Mouse (Mus musculus) intestine, embryonic 14.5 days (tissue): ENCODE data around the gene Syce3. TPM values are rescaled to one million over a fixed set of nuclear protein-coding genes. Genes with fewer than 3 reads are reported as not detected.

ENCODE experiments used
- ATAC-seq: fragments of 200-750 bp; cut with Nextera tagmentation; replicated peaks from 2 replicates; pipeline ENCODE4 v1.8.0; 2017; ENCODE audit warnings: low read depth, moderate number of reproducible peaks, moderate TSS enrichment, moderate library complexity; ENCODE audit not compliant: low FRiP score, low TSS enrichment
- DNase-seq: peaks from one replicate; pipeline ENCODE4 v3.0.0-alpha.2; 2018; ENCODE audit warnings: low spot score
- H3K27ac ChIP-seq: fragments of 300-500 bp; sonication (generic); 2 replicates; pipeline ENCODE4 v1.5.1; 2014; ENCODE audit warnings: low read depth, mild to moderate bottlenecking, control low read depth
- H3K27me3 ChIP-seq: fragments of 300-500 bp; sonication (generic); replicated peaks from 2 replicates; pipeline ENCODE4 v1.6.1; 2014; ENCODE audit warnings: low read length, control low read depth; ENCODE audit not compliant: control insufficient read depth, insufficient read depth
- H3K36me3 ChIP-seq: fragments of 300-500 bp; sonication (generic); 2 replicates; pipeline ENCODE4 v1.6.1; 2014; ENCODE audit warnings: low read length, control low read depth; ENCODE audit not compliant: control insufficient read depth, insufficient read depth
- H3K4me1 ChIP-seq: fragments of 300-500 bp; sonication (generic); replicated peaks from 2 replicates; pipeline ENCODE4 v1.6.1; 2014; ENCODE audit warnings: low read length, control low read depth, mixed read lengths; ENCODE audit not compliant: control insufficient read depth, insufficient read depth
- H3K4me2 ChIP-seq: fragments of 300-500 bp; sonication (generic); 2 replicates; pipeline ENCODE4 v1.6.1; 2014; ENCODE audit warnings: low read length
- H3K4me3 ChIP-seq: fragments of 300-500 bp; sonication (generic); 2 replicates; pipeline ENCODE4 v1.5.1; 2014; ENCODE audit warnings: low read depth, low read length, control low read depth, mixed read lengths
- H3K9ac ChIP-seq: fragments of 300-500 bp; sonication (generic); 2 replicates; pipeline ENCODE4 v1.6.1; 2014; ENCODE audit warnings: mild to moderate bottlenecking, low read length
- H3K9me3 ChIP-seq: fragments of 300-500 bp; sonication (generic); 2 replicates; pipeline ENCODE4 v1.6.1; 2016; ENCODE audit warnings: low read length, control low read depth; ENCODE audit not compliant: control insufficient read depth
- WGBS: fragments of 180-500 bp; shearing (Covaris S2); extraction: QIAGEN DNeasy Blood & Tissue Kit; methylation state at CpG from one replicate; pipeline ENCODE4 v1.1.7; 2014; 5-methylcytosine and 5-hydroxymethylcytosine counted together
- polyA plus RNA-seq: library from polyadenylated mRNA; unstranded; fragments of >200 nt; fragmentation: Nextera tagmentation; extraction: Ambion mirVana; gene quantifications from 2 replicates; pipeline ENCODE4 v1.2.1, GENCODE M21; 2014

Syce3 gene
- polyA plus RNA-seq, 1 experiment from 2014 or later: not detected

GRCm38 (mm10) chr15:89378831-89379401, 31.4 kb downstream of the Syce3 start, which contains the start of gene Odf3b:
Gene Odf3b, minus strand, starts transcription at chr15:89379282.
- Histone ChIP-seq H3K9me3 (no peaks in the 10 kb centered on the region), H3K4me2 (peak within 1 kb of the TSS; percentile 57), H3K27ac (no peak within 1 kb of the TSS), H3K27me3 (peaks cover 46% of the 10 kb centered on the region), H3K9ac (peak within 1 kb of the TSS; percentile 21; the same call in 1 of the 2 replicates), H3K36me3 (no peaks in the 10 kb centered on the region), H3K4me1 (peaks cover 26% of the 10 kb centered on the region), H3K4me3 (peak within 1 kb of the TSS; percentile 29)
- WGBS: under 1% methylated on average over 31 of the region's 33 CpGs
- DNase-seq (peak; percentile 66), ATAC-seq (no peak)

GRCm38 (mm10) chr15:89377938-89378828, 32.1 kb downstream of the Syce3 start:
- H3K27ac ChIP-seq: no peak overlapping the region
- peak overlapping the region; percentile 29 for H3K4me3 ChIP-seq
- H3K4me1 ChIP-seq: peaks cover 26% of the 10 kb centered on the region
- H3K9ac ChIP-seq: 0 out of 2 replicates have a peak overlapping the region, but pooled peaks have one; percentile 21
- H3K4me2 ChIP-seq: peak overlapping the region; percentile 57
- H3K36me3 ChIP-seq: no peaks in the 10 kb centered on the region
- DNase-seq: no peak
- no peaks in the 10 kb centered on the region for H3K9me3 ChIP-seq
- WGBS: 15% methylated on average over 46 of the region's 46 CpGs
- ATAC-seq: no peak
- peaks cover 46% of the 10 kb centered on the region for H3K27me3 ChIP-seq

- Histone ChIP-seq H3K4me2 (peak overlapping the region; percentile 29), H3K9me3 (no peaks in the 10 kb centered on the region), H3K36me3 (peaks cover 4% of the 10 kb centered on the region; the same call in 1 of the 2 replicates), H3K9ac (no peak overlapping the region), H3K4me1 (peaks cover 26% of the 10 kb centered on the region), H3K27me3 (peaks cover 46% of the 10 kb centered on the region), H3K27ac (no peak overlapping the region), H3K4me3 (no peak overlapping the region; the same call in 1 of the 2 replicates)
- 3% methylated on average over 18 of the region's 18 CpGs for WGBS
- DNase-seq: no peak
- no peak for ATAC-seq
Measured at GRCm38 (mm10) chr15:89377362-89377761, 32.9 kb downstream of the Syce3 start.

GRCm38 (mm10) chr15:89376957-89377356, 33.3 kb downstream of the Syce3 start, which contains the start of gene Tymp:
Gene Tymp, minus strand, starts transcription at chr15:89377039.
- no peak for ATAC-seq
- Histone ChIP-seq H3K27ac (no peak within 1 kb of the TSS), H3K9me3 (no peaks in the 10 kb centered on the region), H3K4me2 (peak within 1 kb of the TSS; percentile 29), H3K9ac (no peak within 1 kb of the TSS), H3K4me3 (no peak within 1 kb of the TSS; the same call in 1 of the 2 replicates), H3K36me3 (peaks cover 8% of the 10 kb centered on the region), H3K27me3 (peaks cover 46% of the 10 kb centered on the region), H3K4me1 (peaks cover 26% of the 10 kb centered on the region)
- WGBS: 26% methylated on average over 16 of the region's 16 CpGs
- no peak for DNase-seq

GRCm38 (mm10) chr15:89376040-89376439, 34.3 kb downstream of the Syce3 start:
- peaks cover 26% of the 10 kb centered on the region for H3K4me1 ChIP-seq
- H3K36me3 ChIP-seq: peaks cover 17% of the 10 kb centered on the region
- H3K9me3 ChIP-seq: no peaks in the 10 kb centered on the region
- 82% methylated on average over 7 of the region's 7 CpGs for WGBS
- no peak overlapping the region for H3K9ac ChIP-seq
- H3K4me2 ChIP-seq: no peak overlapping the region
- no peak for ATAC-seq
- peaks cover 46% of the 10 kb centered on the region for H3K27me3 ChIP-seq
- H3K27ac ChIP-seq: no peak overlapping the region
- H3K4me3 ChIP-seq: no peak overlapping the region
- DNase-seq: no peak

GRCm38 (mm10) chr15:89374801-89375534, 35.3 kb downstream of the Syce3 start:
- no peak for DNase-seq
- Histone ChIP-seq H3K27me3 (peaks cover 39% of the 10 kb centered on the region), H3K4me2 (no peak overlapping the region), H3K4me1 (peaks cover 26% of the 10 kb centered on the region), H3K27ac (no peak overlapping the region), H3K4me3 (no peak overlapping the region), H3K9me3 (no peaks in the 10 kb centered on the region), H3K36me3 (peaks cover 27% of the 10 kb centered on the region), H3K9ac (no peak overlapping the region)
- WGBS: 92% methylated on average over 17 of the region's 17 CpGs
- no peak for ATAC-seq

GRCm38 (mm10) chr15:89374340-89374739, 36.0 kb downstream of the Syce3 start:
- ATAC-seq: no peak
- H3K36me3 ChIP-seq: peaks cover 34% of the 10 kb centered on the region
- H3K27ac ChIP-seq: no peak overlapping the region; the same call in 1 of the 2 replicates
- H3K4me2 ChIP-seq: peak overlapping the region; percentile 77
- H3K4me1 ChIP-seq: peaks cover 23% of the 10 kb centered on the region
- no peaks in the 10 kb centered on the region for H3K9me3 ChIP-seq
- peak overlapping the region; percentile 70 for H3K9ac ChIP-seq
- peak overlapping the region; percentile 68 for H3K4me3 ChIP-seq
- DNase-seq: no peak
- WGBS: 50% methylated on average over 9 of the region's 9 CpGs
- H3K27me3 ChIP-seq: peaks cover 33% of the 10 kb centered on the region

- H3K4me1 ChIP-seq: peaks cover 17% of the 10 kb centered on the region
- peak within 1 kb of the TSS; percentile 86 for H3K27ac ChIP-seq
- 0% methylated on average over 42 of the region's 42 CpGs for WGBS
- H3K4me2 ChIP-seq: peak within 1 kb of the TSS; percentile 77
- peak within 1 kb of the TSS; percentile 70 for H3K9ac ChIP-seq
- peak; percentile 79 for ATAC-seq
- DNase-seq: peak; percentile 99
- peaks cover 39% of the 10 kb centered on the region for H3K36me3 ChIP-seq
- no peaks in the 10 kb centered on the region for H3K9me3 ChIP-seq
- H3K4me3 ChIP-seq: peak within 1 kb of the TSS; percentile 68
- H3K27me3 ChIP-seq: peaks cover 28% of the 10 kb centered on the region
Measured at GRCm38 (mm10) chr15:89373762-89374248, 36.5 kb downstream of the Syce3 start, which contains the start of gene Sco2. Gene Sco2, minus strand, starts transcription at chr15:89373846.
